Mouse (Mus musculus): Measurements from ENCODE around the gene Hint2. TPM values are rescaled to one million over a fixed set of nuclear protein-coding genes. Genes with fewer than 3 reads are reported as not detected.

The Hint2 gene
- total and polyA plus RNA-seq, 3 experiments, result 6.4 to 27.9 (median 17.8) TPM

DNA sequence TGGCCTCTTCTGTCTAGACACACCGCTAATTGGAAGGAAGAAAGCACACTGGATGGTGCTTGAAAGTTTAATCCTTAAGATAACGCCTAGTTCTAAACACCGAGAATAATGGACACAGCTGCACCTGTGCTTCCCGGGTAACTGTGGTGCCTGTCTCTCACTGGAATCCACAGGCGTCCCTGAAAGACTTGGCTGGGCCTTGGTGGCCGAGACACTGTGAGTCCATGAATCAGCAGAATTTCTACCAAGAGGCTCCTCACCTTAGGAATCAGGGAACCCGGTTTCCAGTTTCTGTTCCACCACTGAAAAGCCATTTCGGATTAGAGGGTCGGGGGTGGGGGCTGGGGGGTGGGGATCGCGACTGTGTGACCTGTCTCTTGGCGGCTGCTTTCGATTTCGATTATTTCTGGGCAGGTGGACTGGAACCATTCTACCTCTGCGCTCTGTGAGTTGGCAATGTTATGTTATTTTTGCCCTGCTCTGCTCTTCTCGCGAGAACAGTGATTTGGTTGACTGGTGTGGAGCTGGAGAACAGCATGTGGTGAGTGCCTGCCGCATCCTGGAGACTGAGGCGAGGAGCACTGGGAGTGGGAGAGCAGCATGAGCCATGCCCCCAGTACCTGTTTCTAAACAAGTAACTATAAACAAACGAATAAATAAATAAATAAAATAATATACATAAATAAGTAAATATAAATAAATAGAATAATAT lies 27.0 kb downstream of the Hint2 start:
- Histone ChIP-seq H3K9ac (ENCODE audit: insufficient read depth, low read depth) (no peak overlapping the region; the same call in 1 of the 2 replicates), H3K4me2 (ENCODE audit: insufficient read depth, low read depth, poor library complexity, severe bottlenecking) (peak overlapping the region; percentile 52; the same call in 1 of the 2 replicates)

DNA sequence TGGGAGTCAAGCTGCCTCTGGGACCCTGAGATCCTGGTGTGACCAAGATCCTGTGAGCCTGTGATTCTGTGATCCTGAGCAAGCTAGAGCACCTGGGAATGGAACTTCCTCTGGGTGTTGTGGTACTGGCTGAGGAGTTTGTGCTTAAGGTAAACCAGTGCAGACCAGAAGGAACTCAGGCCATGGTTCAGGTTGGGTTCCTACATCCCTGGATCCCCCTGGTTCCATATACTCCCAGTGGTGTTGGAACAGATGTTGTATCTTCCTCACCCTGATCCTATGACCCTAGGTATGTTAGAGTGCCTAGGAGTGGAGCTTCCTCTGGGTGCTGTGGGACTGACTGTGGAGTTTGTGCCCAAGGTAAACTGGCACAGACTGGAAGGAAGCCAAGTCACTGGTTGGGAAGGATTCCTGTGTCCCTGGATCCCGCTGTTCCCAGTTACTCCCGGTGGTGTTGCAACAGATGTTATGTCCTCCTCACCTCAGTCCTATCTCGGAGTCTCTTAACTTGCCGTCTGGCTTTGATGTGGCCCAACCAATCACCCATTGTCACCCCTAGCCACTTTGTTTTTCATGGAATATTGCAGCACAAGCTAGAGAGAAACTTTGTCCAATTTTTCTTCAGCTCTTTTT lies 36.0 kb downstream of the Hint2 start:
- Histone ChIP-seq H3K36me3 (replicated peaks in 1 of 2; ENCODE audit: control insufficient read depth in 1 of 2, insufficient read depth in 1 of 2, low read length in 1 of 2) (no peaks in the 10 kb centered on the region), H3K9ac (ENCODE audit: insufficient read depth, low read depth) (no peak overlapping the region), H3K4me2 (ENCODE audit: insufficient read depth, low read depth, poor library complexity, severe bottlenecking) (no peak overlapping the region), H3K27ac (ENCODE audit: insufficient read depth, low read depth) (no peak overlapping the region), H3K4me3 (replicated peaks in 1 of 3; ENCODE audit: low read depth in 2 of 3, low read length in 2 of 3, poor library complexity in 1 of 3) (no peak overlapping the region), H3K27me3 (replicated peaks) (peaks cover 29% of the 10 kb centered on the region), H3K9me3 (replicated peaks; ENCODE audit: low read length) (peaks cover 23% of the 10 kb centered on the region), H3K79me2 (replicated peaks; ENCODE audit: control insufficient read depth, extremely low read depth, insufficient read depth, poor library complexity, severe bottlenecking) (no peaks in the 10 kb centered on the region), H3K4me1 (ENCODE audit: control insufficient read depth in 1 of 2, insufficient read depth in 2 of 2) (no peaks in the 10 kb centered on the region)
- dilution Hi-C loops (cut with MboI; ENCODE audit: extremely low pct_ligation_motif_present, extremely low pct_unique_long_range_greater_than_20kb, low sequenced_read_pairs) (no loop called here), in situ Hi-C loops (cut with MboI; ENCODE audit: low pct_ligation_motif_present, low pct_unique_long_range_greater_than_20kb, low sequenced_read_pairs) (loop anchor here (10.0 kb wide), 1 partner anchor 95 kb away; the partner anchor contains the start of gene Olfr71)
- DNase-seq (ENCODE audit: extremely low read depth), result no peak
- no peak for TF ChIP-seq RAD21 (IDR thresholded peaks at IDR 0.05; ENCODE audit: low read depth, low read length)

More for the DNA sequence above, 27.0 kb downstream of the Hint2 start:
- TF ChIP-seq CHD2 (IDR thresholded peaks at IDR 0.05; ENCODE audit: low read length), result peak; percentile 98
- TF ChIP-seq MAX (IDR thresholded peaks at IDR 0.05; ENCODE audit: low read length), result peak; percentile 72; the same call in 1 of the 2 replicates
- no peak for TF ChIP-seq E2F4 (IDR thresholded peaks at IDR 0.05; ENCODE audit: insufficient replicate concordance, low read depth, low read length)
- TF ChIP-seq MXI1 (IDR thresholded peaks at IDR 0.05; ENCODE audit: low read depth, low read length), result 0 out of 2 replicates have a peak, but pooled peaks have one; percentile 23
- TF ChIP-seq POLR2A (IDR thresholded peaks at IDR 0.05; ENCODE audit: low read depth, low read length), result peak; percentile 45; the same call in 1 of the 2 replicates
- no peak for TF ChIP-seq ZNF384 (IDR thresholded peaks at IDR 0.05; ENCODE audit: low read depth, low read length)
- Histone ChIP-seq H3K4me1 (ENCODE audit: control insufficient read depth in 1 of 2, insufficient read depth in 2 of 2) (no peaks in the 10 kb centered on the region), H3K9me3 (replicated peaks; ENCODE audit: low read length) (peaks cover 26% of the 10 kb centered on the region), H3K27ac (ENCODE audit: insufficient read depth, low read depth) (no peak overlapping the region), H3K27me3 (replicated peaks) (peaks cover 65% of the 10 kb centered on the region), H3K36me3 (replicated peaks in 1 of 2; ENCODE audit: control insufficient read depth in 1 of 2, insufficient read depth in 1 of 2, low read length in 1 of 2) (no peaks in the 10 kb centered on the region), H3K4me3 (replicated peaks in 1 of 3; ENCODE audit: low read depth in 2 of 3, low read length in 2 of 3, poor library complexity in 1 of 3) (no peak overlapping the region), H3K79me2 (replicated peaks; ENCODE audit: control insufficient read depth, extremely low read depth, insufficient read depth, poor library complexity, severe bottlenecking) (no peaks in the 10 kb centered on the region)
- in situ Hi-C loops (cut with MboI; ENCODE audit: low pct_ligation_motif_present, low pct_unique_long_range_greater_than_20kb, low sequenced_read_pairs) (loop anchor here (10.0 kb wide), 1 partner anchor 86 kb away; the partner anchor contains the start of gene Olfr71), dilution Hi-C loops (cut with MboI; ENCODE audit: extremely low pct_ligation_motif_present, extremely low pct_unique_long_range_greater_than_20kb, low sequenced_read_pairs) (no loop called here)
- no peak for DNase-seq (ENCODE audit: extremely low read depth)

DNA sequence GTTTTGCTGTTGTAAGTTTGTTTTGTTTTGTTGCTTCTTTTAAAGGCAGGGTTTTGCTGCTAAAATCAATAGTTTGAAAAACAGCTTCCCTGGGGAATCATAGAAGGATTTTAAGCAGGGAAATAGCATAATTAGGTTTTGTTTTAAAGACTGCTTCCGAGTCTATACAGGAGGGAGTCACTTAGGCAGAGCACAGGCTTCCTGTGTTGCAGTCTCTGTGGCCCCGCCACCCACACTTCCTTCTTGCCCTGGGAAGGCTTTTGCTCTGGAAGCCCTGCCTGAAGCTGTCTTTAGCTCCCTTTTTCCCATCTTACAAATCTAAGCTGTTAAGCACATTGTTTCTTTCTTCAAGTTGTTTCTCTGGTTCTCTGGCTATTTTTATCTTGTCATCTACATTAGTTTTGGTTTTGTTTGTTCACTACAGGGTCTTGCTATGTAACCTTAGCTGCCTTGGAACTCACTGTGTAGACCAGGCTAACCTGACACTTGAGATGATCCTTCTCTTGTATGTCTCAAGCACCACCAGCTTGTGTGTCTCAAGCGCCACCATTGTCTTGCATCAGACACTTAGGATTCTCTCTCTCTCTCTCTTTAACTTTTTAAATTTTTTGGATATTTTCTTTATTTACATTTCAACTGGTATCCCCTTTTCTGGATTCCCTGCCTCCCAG lies 43.1 kb downstream of the Hint2 start:
- Histone ChIP-seq H3K79me2 (replicated peaks; ENCODE audit: control insufficient read depth, extremely low read depth, insufficient read depth, poor library complexity, severe bottlenecking) (no peaks in the 10 kb centered on the region), H3K4me2 (ENCODE audit: insufficient read depth, low read depth, poor library complexity, severe bottlenecking) (0 out of 2 replicates have a peak overlapping the region, but pooled peaks have one; percentile 1), H3K27ac (ENCODE audit: insufficient read depth, low read depth) (no peak overlapping the region), H3K9me3 (replicated peaks; ENCODE audit: low read length) (no peaks in the 10 kb centered on the region), H3K4me1 (ENCODE audit: control insufficient read depth in 1 of 2, insufficient read depth in 2 of 2) (no peaks in the 10 kb centered on the region), H3K36me3 (replicated peaks in 1 of 2; ENCODE audit: control insufficient read depth in 1 of 2, insufficient read depth in 1 of 2, low read length in 1 of 2) (no peaks in the 10 kb centered on the region), H3K4me3 (replicated peaks in 1 of 3; ENCODE audit: low read depth in 2 of 3, low read length in 2 of 3, poor library complexity in 1 of 3) (no peak overlapping the region), H3K9ac (ENCODE audit: insufficient read depth, low read depth) (no peak overlapping the region), H3K27me3 (replicated peaks) (peaks cover 30% of the 10 kb centered on the region)
- in situ Hi-C loops (cut with MboI; ENCODE audit: low pct_ligation_motif_present, low pct_unique_long_range_greater_than_20kb, low sequenced_read_pairs), result no loop called here
- TF ChIP-seq CTCF (conservative IDR thresholded peaks at IDR 0.05 in 1 of 2, IDR thresholded peaks at IDR 0.05 in 1 of 2; ENCODE audit: low read depth in 2 of 2, low read length in 2 of 2) (no peak), ELF1 (IDR thresholded peaks at IDR 0.05; ENCODE audit: low read depth, low read length) (peak; percentile 74), HCFC1 (IDR thresholded peaks at IDR 0.05; ENCODE audit: low read depth, low read length) (peak; percentile 64)
- no peak for DNase-seq (ENCODE audit: extremely low read depth)
- dilution Hi-C loops (cut with MboI; ENCODE audit: extremely low pct_ligation_motif_present, extremely low pct_unique_long_range_greater_than_20kb, low sequenced_read_pairs), result no loop called here

Data from CH12.LX (cell line).